Mouse (Mus musculus): ENCODE data around the gene Batf.

GRCm38 (mm10) chr12:85745827-85746695 lies 59.6 kb downstream of the Batf start, which contains the start of gene Flvcr2:
- TF ChIP-seq MYOD1 (IDR thresholded peaks at IDR 0.05; ENCODE audit: control insufficient read depth, insufficient read length, low read depth) (no peak), CTCF (IDR thresholded peaks at IDR 0.05; ENCODE audit: control insufficient read depth, insufficient read depth, insufficient read length) (peak; percentile 87), FOSL1 (IDR thresholded peaks at IDR 0.05; ENCODE audit: insufficient read depth, low read length, poor library complexity, severe bottlenecking) (peak; percentile 28), CEBPB (IDR thresholded peaks at IDR 0.05; ENCODE audit: low read depth) (peak; percentile 52), MYOG (IDR thresholded peaks at IDR 0.05; ENCODE audit: control insufficient read depth, extremely low read depth, insufficient read length) (no peak), USF1 (IDR thresholded peaks at IDR 0.05; ENCODE audit: low read depth) (peak; percentile 54), MAX (IDR thresholded peaks at IDR 0.05) (no peak)

Data from C2C12 (cell line).